Mouse (Mus musculus) CH12.LX (cell line): ENCODE measurements around the gene Scarf2. TPM values are rescaled to one million over a fixed set of nuclear protein-coding genes. Genes with fewer than 3 reads are reported as not detected.

ENCODE experiments used
- DNase-seq: peaks from one replicate; pipeline ENCODE4 v3.0.0-alpha.2; 2013; ENCODE audit errors: extremely low read depth
- H3K27ac ChIP-seq: 2 replicates; pipeline ENCODE4 v1.5.1; 2012; ENCODE audit warnings: low read depth, mild to moderate bottlenecking, control low read depth, moderate library complexity; ENCODE audit not compliant: insufficient read depth
- H3K27me3 ChIP-seq: replicated peaks from 2 replicates; pipeline ENCODE3; 2012; ENCODE audit warnings: inconsistent platforms
- H3K36me3 ChIP-seq, 2 experiments: replicated peaks in 1 of 2; 2 replicates each; pipeline versions ENCODE3 to v1.6.1; 2012; ENCODE audit warnings: inconsistent platforms in 1 of 2, low read length in 1 of 2, mild to moderate bottlenecking in 1 of 2, mixed read lengths in 1 of 2, moderate library complexity in 1 of 2; ENCODE audit not compliant: control insufficient read depth in 1 of 2, insufficient read depth in 1 of 2
- H3K4me1 ChIP-seq, 2 experiments: 2 replicates each; pipeline ENCODE4 v1.6.1; 2012; ENCODE audit warnings: inconsistent platforms in 1 of 2, moderate library complexity in 1 of 2; ENCODE audit not compliant: insufficient read depth in 2 of 2, control insufficient read depth in 1 of 2
- H3K4me2 ChIP-seq: 2 replicates; pipeline ENCODE4 v1.6.1; 2012; ENCODE audit warnings: low read depth, mild to moderate bottlenecking, control low read depth; ENCODE audit not compliant: poor library complexity, insufficient read depth, severe bottlenecking
- H3K4me3 ChIP-seq, 3 experiments: fragments of 150-350 bp in 1 of 3; sonication (generic) in 1 of 3; replicated peaks in 1 of 3; 2 replicates each; pipeline versions ENCODE3 to v1.5.1; 2011 to 2012; ENCODE audit warnings: low read depth in 2 of 3, low read length in 2 of 3, mild to moderate bottlenecking in 2 of 3, moderate library complexity in 2 of 3, control low read depth in 1 of 3, improper control_type of control experiment in 1 of 3, inconsistent platforms in 1 of 3, mixed read lengths in 1 of 3; ENCODE audit not compliant: poor library complexity in 1 of 3
- H3K79me2 ChIP-seq: replicated peaks from 2 replicates; pipeline ENCODE4 v1.6.1; 2012; ENCODE audit warnings: mild to moderate bottlenecking, moderate library complexity; ENCODE audit not compliant: control insufficient read depth, poor library complexity, insufficient read depth, severe bottlenecking; ENCODE audit errors: extremely low read depth
- H3K9ac ChIP-seq: 2 replicates; pipeline ENCODE4 v1.6.1; 2012; ENCODE audit warnings: low read depth, mild to moderate bottlenecking, control low read depth, moderate library complexity; ENCODE audit not compliant: insufficient read depth
- H3K9me3 ChIP-seq: replicated peaks from 2 replicates; pipeline ENCODE3; 2012; ENCODE audit warnings: low read length, inconsistent platforms, mixed read lengths
- CHD1 ChIP-seq: IDR thresholded peaks from 2 replicates; pipeline ENCODE4 v1.6.1; 2012; ENCODE audit warnings: low read depth, low read length, improper control_type of control experiment, inconsistent platforms
- CHD2 ChIP-seq: IDR thresholded peaks from 2 replicates; pipeline ENCODE4 v1.6.1; 2011; ENCODE audit warnings: low read length, improper control_type of control experiment
- CTCF ChIP-seq, 2 experiments: IDR thresholded peaks in 1 of 2; conservative IDR thresholded peaks in 1 of 2; 2 replicates each; pipeline ENCODE4 v1.5.1; 2011 to 2012; ENCODE audit warnings: low read depth in 2 of 2, low read length in 2 of 2, improper control_type of control experiment in 1 of 2, inconsistent platforms in 1 of 2, mild to moderate bottlenecking in 1 of 2, moderate library complexity in 1 of 2
- E2F4 ChIP-seq: IDR thresholded peaks from 2 replicates; pipeline ENCODE4 v1.6.1; 2011; ENCODE audit warnings: low read depth, low read length, improper control_type of control experiment; ENCODE audit not compliant: insufficient replicate concordance
- ELF1 ChIP-seq: IDR thresholded peaks from 2 replicates; pipeline ENCODE4 v1.6.1; 2014; ENCODE audit warnings: low read depth, mild to moderate bottlenecking, inconsistent platforms, low read length, improper control_type of control experiment
- EP300 ChIP-seq: IDR thresholded peaks from 2 replicates; pipeline ENCODE4 v1.6.1; 2011; ENCODE audit warnings: low read length, improper control_type of control experiment
- GABPA ChIP-seq: IDR thresholded peaks from 2 replicates; pipeline ENCODE4 v1.6.1; 2012; ENCODE audit warnings: low read depth, low read length, improper control_type of control experiment, inconsistent platforms; ENCODE audit not compliant: insufficient replicate concordance
- HCFC1 ChIP-seq: IDR thresholded peaks from 2 replicates; pipeline ENCODE4 v1.6.1; 2012; ENCODE audit warnings: low read depth, mild to moderate bottlenecking, inconsistent platforms, low read length, improper control_type of control experiment
- IRF4 ChIP-seq: IDR thresholded peaks from 2 replicates; pipeline ENCODE4 v1.6.1; 2014; ENCODE audit warnings: low read depth, mild to moderate bottlenecking, inconsistent platforms, low read length, improper control_type of control experiment
- JUND ChIP-seq: conservative IDR thresholded peaks from 2 replicates; pipeline ENCODE4 v1.6.1; 2011; ENCODE audit warnings: low read depth, low read length, improper control_type of control experiment
- MAX ChIP-seq: IDR thresholded peaks from 2 replicates; pipeline ENCODE4 v1.6.1; 2011; ENCODE audit warnings: low read length, improper control_type of control experiment
- MEF2A ChIP-seq: IDR thresholded peaks from 2 replicates; pipeline ENCODE4 v1.6.1; 2014; ENCODE audit warnings: low read depth, mild to moderate bottlenecking, inconsistent platforms, low read length, improper control_type of control experiment, borderline replicate concordance
- MXI1 ChIP-seq: IDR thresholded peaks from 2 replicates; pipeline ENCODE4 v1.6.1; 2011; ENCODE audit warnings: mild to moderate bottlenecking, low read depth, low read length, improper control_type of control experiment
- PAX5 ChIP-seq: IDR thresholded peaks from 2 replicates; pipeline ENCODE4 v1.6.1; 2012; ENCODE audit warnings: low read length, inconsistent platforms, mixed read lengths
- POLR2AphosphoS2 ChIP-seq: IDR thresholded peaks from 2 replicates; pipeline ENCODE4 v1.6.1; 2011; ENCODE audit warnings: low read depth, low read length, improper control_type of control experiment
- SIN3A ChIP-seq: IDR thresholded peaks from 2 replicates; pipeline ENCODE4 v1.6.1; 2012; ENCODE audit warnings: low read length, improper control_type of control experiment, inconsistent platforms
- TBP ChIP-seq: conservative IDR thresholded peaks from 2 replicates; pipeline ENCODE4 v1.6.1; 2011; ENCODE audit warnings: low read depth, low read length, improper control_type of control experiment
- TCF12 ChIP-seq: IDR thresholded peaks from 2 replicates; pipeline ENCODE4 v1.6.1; 2014; ENCODE audit warnings: low read depth, mild to moderate bottlenecking, inconsistent platforms, low read length, improper control_type of control experiment
- USF1 ChIP-seq: IDR thresholded peaks from 2 replicates; pipeline ENCODE4 v1.6.1; 2014; ENCODE audit warnings: low read depth, mild to moderate bottlenecking, inconsistent platforms, low read length, improper control_type of control experiment
- USF2 ChIP-seq: conservative IDR thresholded peaks from 2 replicates; pipeline ENCODE4 v1.6.1; 2011; ENCODE audit warnings: low read depth, low read length, improper control_type of control experiment
- ZC3H11A ChIP-seq: IDR thresholded peaks from 2 replicates; pipeline ENCODE4 v1.6.1; 2012; ENCODE audit warnings: low read depth, mild to moderate bottlenecking, inconsistent platforms, low read length, improper control_type of control experiment
- ZKSCAN1 ChIP-seq: IDR thresholded peaks from 2 replicates; pipeline ENCODE4 v1.6.1; 2012; ENCODE audit warnings: low read depth, inconsistent platforms, low read length, improper control_type of control experiment, borderline replicate concordance
- ZNF384 ChIP-seq: IDR thresholded peaks from 2 replicates; pipeline ENCODE4 v1.6.1; 2012; ENCODE audit warnings: low read depth, low read length, improper control_type of control experiment, inconsistent platforms
- dilution Hi-C: fragments of 300-500 bp; cut with MboI; formaldehyde crosslinking; loops from 2 replicates; pipeline ENCODE4 v1.14.3; 2020; ENCODE audit warnings: low sequenced_read_pairs; ENCODE audit not compliant: extremely low pct_unique_long_range_greater_than_20kb, extremely low pct_ligation_motif_present
- in situ Hi-C: fragments of 300-500 bp; cut with MboI; formaldehyde crosslinking; loops from 3 replicates; pipeline ENCODE4 v1.14.3; 2019; ENCODE audit warnings: low sequenced_read_pairs, low pct_ligation_motif_present, low pct_unique_long_range_greater_than_20kb, mixed read lengths
- polyA plus RNA-seq: library from polyadenylated mRNA; unstranded; fragments of >175 nt; gene quantifications from 2 replicates; pipeline ENCODE4 v1.2.1, GENCODE M21; 2012; ENCODE audit warnings: low read depth; ENCODE audit not compliant: insufficient read length
- total RNA-seq, 2 experiments: library from RNA; depleted of rRNA; stranded (reverse); fragments of 300-350 nt in 1 of 2; fragments of >200 nt in 1 of 2; gene quantifications; 2 replicates each; pipeline ENCODE4 v1.2.3; 2012 to 2014

Scarf2 gene
- total and polyA plus RNA-seq, 3 experiments = not detected

DNA sequence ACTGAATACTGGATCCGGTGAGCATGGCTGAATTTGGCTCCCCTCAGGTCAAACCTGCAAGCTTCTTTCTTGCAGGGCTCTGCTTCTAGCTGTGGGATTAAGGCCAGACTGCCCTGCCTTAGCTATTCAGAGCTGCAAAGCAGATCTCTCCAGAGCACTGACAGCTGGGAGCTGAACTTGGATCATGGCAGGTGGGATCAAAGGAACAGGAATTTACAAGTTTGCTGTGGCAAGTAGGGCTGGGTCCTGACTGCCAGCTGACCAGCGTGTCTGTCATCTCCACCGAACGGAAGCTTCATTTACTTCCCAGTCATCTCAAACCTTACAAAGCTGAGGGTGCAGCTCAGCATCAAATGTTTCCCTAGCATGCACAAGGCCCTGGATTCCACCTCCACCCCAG lies 18.9 kb upstream of the Scarf2 start:
- Histone ChIP-seq H3K9me3 (no peaks in the 10 kb centered on the region), H3K4me2 (no peak overlapping the region), H3K27me3 (peaks cover 13% of the 10 kb centered on the region), H3K9ac (no peak overlapping the region), H3K4me3 (no peak overlapping the region), H3K27ac (no peak overlapping the region), H3K36me3 (no peaks in the 10 kb centered on the region), H3K79me2 (no peaks in the 10 kb centered on the region), H3K4me1 (no peaks in the 10 kb centered on the region)
- in situ Hi-C loops (no loop called here), dilution Hi-C loops (no loop called here)
- TF ChIP-seq CTCF (conservative IDR thresholded peaks at IDR 0.05 in 1 of 2, IDR thresholded peaks at IDR 0.05 in 1 of 2; ENCODE audit: low read depth in 2 of 2, low read length in 2 of 2) = no peak
- no peak for TF ChIP-seq TBP
- TF ChIP-seq ZNF384 = no peak
- TF ChIP-seq POLR2AphosphoS2 = no peak
- TF ChIP-seq PAX5 = no peak
- no peak for TF ChIP-seq SIN3A
- TF ChIP-seq TCF12 = no peak
- TF ChIP-seq E2F4 = no peak
- no peak for TF ChIP-seq EP300
- no peak for DNase-seq

DNA sequence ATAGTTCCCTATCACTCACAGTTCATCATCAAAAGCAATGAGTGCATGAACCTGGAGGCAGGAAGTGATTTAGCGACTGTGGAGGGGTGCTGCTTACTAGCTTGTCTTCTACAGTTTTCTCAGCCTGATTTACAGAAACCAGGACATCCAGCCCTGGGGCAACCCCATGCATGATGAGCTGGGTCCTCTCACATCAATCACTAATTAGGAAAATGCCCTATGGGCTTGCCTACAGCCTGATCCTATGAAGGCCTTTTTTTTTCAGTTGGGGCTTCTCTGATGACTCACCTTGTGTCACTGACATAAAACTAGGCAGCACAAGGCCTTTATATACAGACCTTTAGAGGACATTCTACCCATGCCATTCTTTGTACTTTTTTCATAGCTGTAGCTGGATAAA lies 17.4 kb upstream of the Scarf2 start:
- dilution Hi-C loops = no loop called here
- no peaks in the 10 kb centered on the region for H3K36me3 ChIP-seq
- DNase-seq = no peak

More for the DNA sequence above, 17.4 kb upstream of the Scarf2 start:
- Histone ChIP-seq H3K27ac (no peak overlapping the region), H3K4me2 (no peak overlapping the region), H3K9ac (no peak overlapping the region), H3K79me2 (no peaks in the 10 kb centered on the region), H3K27me3 (peaks cover 9% of the 10 kb centered on the region), H3K4me3 (no peak overlapping the region), H3K4me1 (no peaks in the 10 kb centered on the region), H3K9me3 (no peaks in the 10 kb centered on the region)
- no peak for TF ChIP-seq IRF4
- no peak for TF ChIP-seq GABPA
- no peak for TF ChIP-seq MEF2A
- no peak for TF ChIP-seq CHD2
- TF ChIP-seq ZC3H11A = no peak
- no peak for TF ChIP-seq TCF12
- no peak for TF ChIP-seq USF2
- no peak for TF ChIP-seq PAX5
- no peak for TF ChIP-seq MAX
- no peak for TF ChIP-seq ZKSCAN1
- no peak for TF ChIP-seq JUND
- TF ChIP-seq CHD1 = no peak
- TF ChIP-seq USF1 = no peak
- TF ChIP-seq POLR2AphosphoS2 = no peak
- no peak for TF ChIP-seq ELF1
- no peak for TF ChIP-seq HCFC1
- no peak for TF ChIP-seq E2F4
- TF ChIP-seq ZNF384 = no peak
- TF ChIP-seq EP300 = no peak
- no peak for TF ChIP-seq MXI1
- in situ Hi-C loops = no loop called here
